Mouse (Mus musculus) forebrain, postnatal 0 days (tissue): ENCODE results near the gene Gzmc. TPM values are rescaled to one million over a fixed set of nuclear protein-coding genes. Genes with fewer than 3 reads are reported as not detected.
"Not testable (repeated sequence)": the region's sequence is repeated elsewhere in the genome, so short reads cannot be mapped to it uniquely, and the experiment has no call there.

ENCODE experiments used
- ATAC-seq: fragments of 200-750 bp; cut with Nextera tagmentation; 2 replicates; pipeline ENCODE4 v1.8.0; 2017; ENCODE audit warnings: mild to moderate bottlenecking, moderate library complexity
- DNase-seq: peaks from one replicate; pipeline ENCODE4 v3.0.0-alpha.2; 2015
- H3K27ac ChIP-seq: fragments of 300-500 bp; sonication (generic); 2 replicates; pipeline ENCODE4 v1.5.1; 2014; ENCODE audit warnings: low read depth, mild to moderate bottlenecking, antibody characterized with exemption, low read length, moderate library complexity, mixed read lengths
- H3K27me3 ChIP-seq: fragments of 300-500 bp; sonication (generic); 2 replicates; pipeline ENCODE4 v1.6.1; 2014; ENCODE audit warnings: mild to moderate bottlenecking, low read length, mixed read lengths; ENCODE audit not compliant: insufficient read depth
- H3K36me3 ChIP-seq: fragments of 300-500 bp; sonication (generic); 2 replicates; pipeline ENCODE4 v1.6.1; 2014; ENCODE audit warnings: mild to moderate bottlenecking, moderate library complexity; ENCODE audit not compliant: insufficient read depth
- H3K4me1 ChIP-seq: fragments of 300-500 bp; sonication (generic); 2 replicates; pipeline ENCODE4 v1.6.1; 2014; ENCODE audit warnings: antibody characterized with exemption; ENCODE audit not compliant: insufficient read depth
- H3K4me2 ChIP-seq: fragments of 300-500 bp; sonication (generic); 2 replicates; pipeline ENCODE4 v1.6.1; 2014; ENCODE audit warnings: low read depth, mild to moderate bottlenecking, moderate library complexity
- H3K4me3 ChIP-seq: fragments of 300-500 bp; sonication (generic); 2 replicates; pipeline ENCODE4 v1.5.1; 2014; ENCODE audit warnings: low read depth, low read length, mixed read lengths
- H3K9ac ChIP-seq: fragments of 300-500 bp; sonication (generic); 2 replicates; pipeline ENCODE4 v1.6.1; 2014; ENCODE audit warnings: mild to moderate bottlenecking
- H3K9me3 ChIP-seq: fragments of 300-500 bp; sonication (generic); 2 replicates; pipeline ENCODE4 v1.6.1; 2016; ENCODE audit warnings: low read length
- CTCF ChIP-seq: sonication (generic); IDR thresholded peaks from 2 replicates; pipeline ENCODE4 v1.5.1; 2016; ENCODE audit warnings: antibody characterized with exemption, control low read depth, low read depth
- WGBS: fragments of 180-500 bp; shearing (Covaris S2); extraction: QIAGEN DNeasy Blood & Tissue Kit; methylation state at CpG from one replicate; pipeline ENCODE4 v1.1.7; 2014; 5-methylcytosine and 5-hydroxymethylcytosine counted together
- polyA plus RNA-seq: library from polyadenylated mRNA; unstranded; fragments of >200 nt; fragmentation: Nextera tagmentation; extraction: Ambion mirVana; gene quantifications from 2 replicates; pipeline ENCODE4 v1.2.1, GENCODE M21; 2015
- total RNA-seq: library from RNA; depleted of rRNA; stranded (reverse); fragments of >200 nt; gene quantifications from 2 replicates; pipeline ENCODE4 v1.2.3, GENCODE M21; 2014; rRNA removed

The Gzmc gene
- not detected in 2 replicates for total RNA-seq
- not detected in 2 replicates for polyA plus RNA-seq

DNA sequence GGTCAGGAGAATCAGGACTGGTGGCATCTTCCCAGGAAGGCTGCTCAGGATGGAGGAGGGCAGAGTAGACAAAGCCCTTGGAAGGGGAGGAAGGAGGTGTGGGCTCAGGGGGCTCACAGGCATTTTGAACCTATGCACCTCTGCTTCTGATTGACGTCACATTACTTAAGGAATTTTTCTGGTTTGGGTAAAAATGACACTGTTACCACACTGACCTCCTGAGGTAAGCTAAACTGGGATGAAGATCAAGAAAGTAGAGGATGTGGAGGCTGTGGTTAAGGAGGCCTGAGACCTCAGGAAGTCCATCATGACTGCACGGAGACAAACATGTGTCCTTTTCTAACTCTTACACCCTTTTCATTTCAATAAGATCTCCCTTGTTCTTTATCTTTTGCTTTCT is at the start of gene Gzmc:
Gene Gzmc (minus strand): TSS at position 101 of the 400 bp plus-strand sequence.
- WGBS, result 88% methylated on average over 2 of the region's 2 CpGs

DNA sequence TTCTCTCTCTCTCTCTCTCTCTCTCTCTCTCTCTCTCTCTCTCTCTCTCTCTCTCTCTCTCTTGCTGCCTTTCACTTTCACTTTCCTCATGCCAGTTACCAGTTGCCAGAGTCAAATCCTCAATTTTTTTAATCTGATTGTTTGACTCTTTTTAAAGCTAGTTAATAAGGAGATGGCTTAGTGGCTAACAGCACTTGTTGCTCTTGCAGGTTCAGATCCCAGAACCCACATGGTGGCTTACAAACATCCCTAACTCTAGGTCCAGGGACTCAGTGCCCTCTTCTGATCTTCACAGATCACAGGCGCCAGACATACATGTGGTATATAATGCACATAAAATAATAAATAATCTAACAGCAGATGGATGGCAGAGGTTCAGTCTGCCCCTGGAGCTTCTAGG is 49.4 kb upstream of the Gzmc start:
- no peak for DNase-seq
- H3K9ac ChIP-seq, result no peak overlapping the region
- H3K4me2 ChIP-seq, result no peak overlapping the region
- no peaks in the 10 kb centered on the region for H3K27me3 ChIP-seq
- no peaks in the 10 kb centered on the region for H3K36me3 ChIP-seq
- no peaks in the 10 kb centered on the region for H3K9me3 ChIP-seq
- 88% methylated on average over 1 of the region's 1 CpGs for WGBS
- no peak for TF ChIP-seq CTCF
- H3K4me1 ChIP-seq, result no peaks in the 10 kb centered on the region
- H3K27ac ChIP-seq, result no peak overlapping the region
- ATAC-seq, result no peak
- H3K4me3 ChIP-seq, result no peak overlapping the region

More for the DNA sequence above, at the start of gene Gzmc:
- TF ChIP-seq CTCF, result no peak
- no peak for DNase-seq
- H3K27me3 ChIP-seq, result no peaks in the 10 kb centered on the region
- H3K36me3 ChIP-seq, result no peaks in the 10 kb centered on the region
- H3K4me1 ChIP-seq, result no peaks in the 10 kb centered on the region
- no peak within 1 kb of the TSS for H3K4me3 ChIP-seq
- H3K9me3 ChIP-seq, result no peaks in the 10 kb centered on the region
- no peak within 1 kb of the TSS for H3K9ac ChIP-seq
- H3K4me2 ChIP-seq, result no peak within 1 kb of the TSS
- ATAC-seq, result no peak
- H3K27ac ChIP-seq, result no peak within 1 kb of the TSS

DNA sequence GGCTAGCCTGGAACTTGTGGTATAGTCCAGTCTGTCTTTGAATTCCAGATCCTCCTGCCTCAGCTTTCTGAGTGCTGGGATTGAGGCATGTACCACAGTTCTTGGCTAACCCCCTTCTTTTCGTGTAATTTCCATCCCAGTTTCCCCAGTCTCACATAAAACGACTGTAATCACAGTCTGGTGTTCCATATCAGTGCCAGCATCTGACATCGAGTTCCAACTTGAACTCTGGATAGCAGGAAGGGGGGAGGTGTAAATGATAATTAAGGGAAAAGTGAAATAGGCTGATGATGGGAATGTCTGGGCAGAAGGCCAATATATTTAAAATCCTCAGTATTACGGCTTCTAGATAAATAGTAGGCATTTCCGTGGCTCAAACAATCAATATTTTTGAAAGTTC is 46.6 kb upstream of the Gzmc start:
- Histone ChIP-seq H3K9ac (no peak overlapping the region), H3K4me3 (no peak overlapping the region), H3K36me3 (no peaks in the 10 kb centered on the region), H3K27ac (no peak overlapping the region), H3K4me2 (no peak overlapping the region), H3K4me1 (no peaks in the 10 kb centered on the region), H3K27me3 (no peaks in the 10 kb centered on the region), H3K9me3 (no peaks in the 10 kb centered on the region)
- TF ChIP-seq CTCF, result no peak
- ATAC-seq, result no peak
- DNase-seq, result no peak
- 27% methylated on average over 5 of the region's 5 CpGs for WGBS

DNA sequence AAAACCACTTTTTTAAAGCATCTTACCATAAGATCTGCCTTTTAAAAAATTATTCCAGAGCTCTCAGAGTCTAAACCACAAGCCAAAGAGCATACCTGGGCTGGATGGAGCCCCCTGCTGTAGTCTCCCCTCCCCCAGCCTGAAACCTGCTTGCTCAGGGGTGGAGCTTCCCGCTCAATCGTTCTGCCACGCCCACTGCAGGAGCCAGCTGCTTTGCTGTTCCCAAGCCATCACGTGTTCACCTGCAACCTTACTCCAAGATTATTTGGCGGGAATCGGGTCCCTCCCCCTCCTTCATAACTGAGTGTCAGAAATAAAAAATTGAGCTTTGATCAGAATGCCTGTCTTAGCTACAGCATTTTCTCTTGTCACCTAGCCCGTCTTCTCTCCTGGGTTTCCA is 44.2 kb upstream of the Gzmc start:
- not testable (repeated sequence) for H3K36me3 ChIP-seq, H3K4me1 ChIP-seq, H3K9me3 ChIP-seq, H3K27me3 ChIP-seq, H3K27ac ChIP-seq, H3K9ac ChIP-seq, ATAC-seq, H3K4me3 ChIP-seq, DNase-seq, H3K4me2 ChIP-seq
- WGBS, result 59% methylated on average over 7 of the region's 7 CpGs

DNA sequence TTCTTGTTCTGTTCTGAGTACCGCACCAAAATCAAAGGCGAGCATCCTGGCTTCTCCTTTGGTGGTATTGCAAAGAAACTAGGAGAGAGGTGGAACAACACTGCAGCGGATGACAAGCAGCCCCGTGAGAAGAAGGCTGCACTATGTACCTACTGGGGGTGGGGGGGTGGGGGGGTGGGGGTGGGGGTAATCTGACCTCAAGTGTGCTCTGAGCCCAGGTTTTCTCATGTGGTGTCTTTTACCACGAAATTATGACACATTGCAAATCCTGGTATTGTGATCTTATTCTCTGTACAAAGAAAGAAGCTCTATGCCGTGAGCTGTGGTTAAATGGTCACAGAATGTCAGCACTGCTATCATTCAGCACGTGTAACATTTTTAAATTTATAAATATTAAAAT is 41.6 kb upstream of the Gzmc start:
- not testable (repeated sequence) for H3K9me3 ChIP-seq, H3K27me3 ChIP-seq, H3K9ac ChIP-seq, H3K36me3 ChIP-seq, H3K4me3 ChIP-seq, H3K4me2 ChIP-seq, H3K4me1 ChIP-seq, H3K27ac ChIP-seq, DNase-seq, ATAC-seq
- WGBS, result 90% methylated on average over 7 of the region's 7 CpGs

DNA sequence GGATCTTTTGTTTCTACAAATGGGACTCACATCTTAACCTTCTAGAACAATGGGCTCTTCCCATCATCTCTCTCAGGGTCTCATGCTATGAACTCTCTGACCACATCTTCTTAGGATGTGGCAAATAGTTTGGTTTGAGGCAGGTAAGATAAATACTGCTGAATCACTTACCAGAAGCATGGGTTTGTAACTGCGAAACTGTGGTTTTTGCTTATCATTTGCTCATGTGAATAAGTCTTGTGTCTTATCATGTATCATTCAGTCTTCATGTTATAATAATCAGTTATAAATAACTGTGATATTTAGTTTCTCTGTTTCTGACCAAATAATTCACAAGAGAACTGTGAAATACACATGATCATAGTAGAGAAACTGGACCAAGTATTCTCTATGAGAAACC is 31.7 kb upstream of the Gzmc start:
- no peak overlapping the region for H3K9ac ChIP-seq
- WGBS, result 95% methylated on average over 1 of the region's 1 CpGs

DNA sequence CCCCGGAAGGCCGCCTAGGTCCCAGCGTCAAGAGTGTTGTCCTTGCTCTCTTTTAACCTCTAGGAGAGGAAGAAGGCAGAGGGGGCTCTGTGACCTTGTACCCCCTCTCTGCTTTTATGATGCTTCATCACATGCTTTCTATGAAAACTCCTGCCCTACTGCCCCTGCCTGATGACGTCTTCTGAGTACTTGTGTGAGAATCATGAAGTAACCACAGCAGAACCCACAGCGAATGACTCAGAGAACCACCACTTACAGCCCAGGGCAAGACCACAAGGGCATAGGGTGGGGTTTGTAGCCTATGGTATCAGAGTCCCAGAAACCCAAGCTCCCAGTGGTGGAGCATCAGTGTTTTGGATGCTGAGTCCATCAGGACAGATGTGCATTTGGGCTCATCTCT is 27.7 kb upstream of the Gzmc start, which contains the start of gene Gzmb:
Gene Gzmb (minus strand): TSS at position 108 of the 400 bp plus-strand sequence.
- 91% methylated on average over 5 of the region's 5 CpGs for WGBS
- no peak for TF ChIP-seq CTCF
- Histone ChIP-seq H3K4me3 (no peak within 1 kb of the TSS), H3K27ac (no peak within 1 kb of the TSS), H3K36me3 (no peaks in the 10 kb centered on the region), H3K9ac (no peak within 1 kb of the TSS), H3K27me3 (no peaks in the 10 kb centered on the region), H3K4me1 (no peaks in the 10 kb centered on the region), H3K4me2 (no peak within 1 kb of the TSS), H3K9me3 (no peaks in the 10 kb centered on the region)
- DNase-seq (no peak), ATAC-seq (no peak)

More for the DNA sequence above, 31.7 kb upstream of the Gzmc start:
- Histone ChIP-seq H3K4me3 (no peak overlapping the region), H3K9me3 (no peaks in the 10 kb centered on the region), H3K36me3 (no peaks in the 10 kb centered on the region), H3K4me1 (no peaks in the 10 kb centered on the region), H3K27ac (no peak overlapping the region), H3K4me2 (no peak overlapping the region), H3K27me3 (no peaks in the 10 kb centered on the region)
- no peak for TF ChIP-seq CTCF
- DNase-seq (no peak), ATAC-seq (no peak)

DNA sequence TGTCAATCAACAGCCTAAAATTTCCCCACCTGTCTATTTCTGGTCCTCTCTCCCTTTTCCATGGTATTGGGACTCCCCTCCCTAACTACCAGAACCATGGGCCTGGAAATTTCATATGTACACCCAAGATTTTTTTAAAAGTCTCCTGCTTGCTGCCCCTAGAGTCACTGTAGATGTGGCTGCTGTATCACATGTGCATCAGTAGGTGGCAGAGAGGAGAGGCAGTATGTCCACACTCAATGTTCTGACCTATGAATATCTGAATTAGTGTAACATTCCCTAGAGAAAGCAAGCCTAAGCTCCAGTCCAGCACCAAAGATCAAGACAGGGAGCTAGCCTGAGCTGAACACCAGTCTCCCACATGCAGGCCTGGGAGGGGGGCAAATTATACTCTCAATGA is 6.0 kb upstream of the Gzmc start:
- DNase-seq (no peak), ATAC-seq (no peak)
- no peak for TF ChIP-seq CTCF
- H3K27ac ChIP-seq, result no peak overlapping the region
- no peak overlapping the region for H3K9ac ChIP-seq
- H3K36me3 ChIP-seq, result no peaks in the 10 kb centered on the region
- H3K9me3 ChIP-seq, result no peaks in the 10 kb centered on the region
- no peak overlapping the region for H3K4me3 ChIP-seq
- no peaks in the 10 kb centered on the region for H3K4me1 ChIP-seq
- H3K4me2 ChIP-seq, result no peak overlapping the region
- no peaks in the 10 kb centered on the region for H3K27me3 ChIP-seq
